Mouse (Mus musculus) embryonic facial prominence, embryonic 15.5 days (tissue): ENCODE data around the gene Cadps. TPM values are rescaled to one million over a fixed set of nuclear protein-coding genes. Genes with fewer than 3 reads are reported as not detected.

ENCODE experiments used
- ATAC-seq: fragments of 200-750 bp; cut with Nextera tagmentation; 2 replicates; pipeline ENCODE4 v1.8.0; 2017; ENCODE audit warnings: low read depth, moderate TSS enrichment; ENCODE audit not compliant: insufficient number of reproducible peaks, low FRiP score, low TSS enrichment
- H3K27ac ChIP-seq: fragments of 300-500 bp; sonication (generic); replicated peaks from 2 replicates; pipeline ENCODE4 v1.5.1; 2015; ENCODE audit warnings: mild to moderate bottlenecking, inconsistent platforms
- H3K27me3 ChIP-seq: fragments of 300-500 bp; sonication (generic); 2 replicates; pipeline ENCODE4 v1.6.1; 2015; ENCODE audit warnings: inconsistent platforms
- H3K36me3 ChIP-seq: fragments of 300-500 bp; sonication (generic); 2 replicates; pipeline ENCODE4 v1.6.1; 2015; ENCODE audit warnings: mild to moderate bottlenecking, inconsistent platforms
- H3K4me1 ChIP-seq: fragments of 300-500 bp; sonication (generic); 2 replicates; pipeline ENCODE4 v1.6.1; 2015; ENCODE audit warnings: inconsistent platforms
- H3K4me2 ChIP-seq: fragments of 300-500 bp; sonication (generic); replicated peaks from 2 replicates; pipeline ENCODE4 v1.6.1; 2015; ENCODE audit warnings: mild to moderate bottlenecking, inconsistent platforms
- H3K4me3 ChIP-seq: fragments of 300-500 bp; sonication (generic); replicated peaks from 2 replicates; pipeline ENCODE4 v1.5.1; 2015; ENCODE audit warnings: mild to moderate bottlenecking, inconsistent platforms
- H3K9ac ChIP-seq: fragments of 300-500 bp; sonication (generic); 2 replicates; pipeline ENCODE4 v1.6.1; 2015; ENCODE audit warnings: inconsistent platforms
- H3K9me3 ChIP-seq: fragments of 300-500 bp; sonication (generic); replicated peaks from 2 replicates; pipeline ENCODE4 v1.6.1; 2016; ENCODE audit warnings: inconsistent platforms
- WGBS: fragments of 180-500 bp; shearing (Covaris S2); methylation state at CpG from one replicate; pipeline ENCODE4 v1.1.7; 2015; 5-methylcytosine and 5-hydroxymethylcytosine counted together
- polyA plus RNA-seq: library from polyadenylated mRNA; unstranded; fragments of >200 nt; fragmentation: Nextera tagmentation; extraction: Ambion mirVana; gene quantifications from 2 replicates; pipeline ENCODE4 v1.2.1, GENCODE M21; 2015

Cadps gene
- polyA plus RNA-seq, 1 experiment from 2014 or later = 1.4 TPM

DNA sequence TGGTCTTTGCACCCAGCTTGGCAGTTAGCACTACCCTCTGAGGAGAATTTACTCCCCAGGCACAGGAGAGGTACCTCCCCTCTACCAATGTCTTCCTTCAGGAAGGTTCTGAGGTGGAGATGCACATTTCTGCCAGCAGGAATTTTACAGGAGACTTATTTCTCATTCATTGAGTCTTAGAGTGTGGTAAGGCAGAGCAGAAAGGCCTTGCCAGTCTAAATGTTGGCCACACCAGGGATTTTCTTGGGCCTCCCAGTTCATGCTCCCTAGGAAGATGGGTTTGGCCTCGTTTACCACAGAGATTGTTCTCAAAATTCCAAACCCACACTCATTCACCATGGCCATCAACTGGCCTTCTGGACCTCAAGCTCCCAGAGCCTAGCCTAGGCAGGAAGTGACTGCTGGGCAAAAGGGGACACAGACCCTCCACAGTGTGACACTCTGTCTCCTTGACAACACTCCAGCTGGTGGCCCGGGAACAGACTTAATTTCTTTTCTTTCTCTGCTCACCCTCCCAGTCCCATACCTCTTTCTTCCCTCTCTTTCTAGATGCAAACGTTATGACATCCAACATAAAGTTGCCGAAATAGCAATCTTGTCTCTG is 434.6 kb downstream of the Cadps start:
- ATAC-seq = no peak
- peaks cover 8% of the 10 kb centered on the region; the same call in 1 of the 2 replicates for H3K27me3 ChIP-seq
- no peak overlapping the region for H3K27ac ChIP-seq
- 28% methylated on average over 4 of the region's 4 CpGs for WGBS
- H3K4me1 ChIP-seq = peaks cover 10% of the 10 kb centered on the region; the same call in 1 of the 2 replicates
- H3K36me3 ChIP-seq = no peaks in the 10 kb centered on the region
- no peak overlapping the region for H3K9ac ChIP-seq
- H3K9me3 ChIP-seq = no peaks in the 10 kb centered on the region
- no peak overlapping the region for H3K4me2 ChIP-seq
- H3K4me3 ChIP-seq = no peak overlapping the region

DNA sequence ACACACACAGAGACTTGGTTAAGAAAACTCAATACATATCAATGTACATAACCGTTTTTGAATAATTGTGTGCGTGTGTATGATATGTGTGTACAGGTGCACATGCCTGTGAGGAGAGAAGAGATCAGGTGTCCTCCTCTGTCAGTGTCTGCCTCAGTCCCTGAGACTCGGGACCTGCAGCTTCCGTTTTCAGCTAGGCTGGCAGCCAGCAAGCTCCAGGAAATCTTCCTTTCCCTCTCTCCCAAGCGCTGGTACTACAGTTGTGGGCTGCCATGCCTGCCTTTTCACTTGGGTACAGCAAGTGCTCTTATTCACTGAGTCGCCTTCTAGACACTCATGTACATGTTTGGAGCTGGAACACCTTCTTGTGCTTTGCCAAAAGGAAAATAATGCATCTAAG is 435.7 kb downstream of the Cadps start:
- H3K9ac ChIP-seq = no peak overlapping the region
- H3K36me3 ChIP-seq = no peaks in the 10 kb centered on the region
- no peak overlapping the region for H3K4me2 ChIP-seq
- no peak overlapping the region for H3K4me3 ChIP-seq
- ATAC-seq = no peak
- peaks cover 8% of the 10 kb centered on the region; the same call in 1 of the 2 replicates for H3K27me3 ChIP-seq
- H3K4me1 ChIP-seq = no peaks in the 10 kb centered on the region
- H3K27ac ChIP-seq = no peak overlapping the region
- H3K9me3 ChIP-seq = no peaks in the 10 kb centered on the region
- WGBS = 54% methylated on average over 6 of the region's 6 CpGs

DNA sequence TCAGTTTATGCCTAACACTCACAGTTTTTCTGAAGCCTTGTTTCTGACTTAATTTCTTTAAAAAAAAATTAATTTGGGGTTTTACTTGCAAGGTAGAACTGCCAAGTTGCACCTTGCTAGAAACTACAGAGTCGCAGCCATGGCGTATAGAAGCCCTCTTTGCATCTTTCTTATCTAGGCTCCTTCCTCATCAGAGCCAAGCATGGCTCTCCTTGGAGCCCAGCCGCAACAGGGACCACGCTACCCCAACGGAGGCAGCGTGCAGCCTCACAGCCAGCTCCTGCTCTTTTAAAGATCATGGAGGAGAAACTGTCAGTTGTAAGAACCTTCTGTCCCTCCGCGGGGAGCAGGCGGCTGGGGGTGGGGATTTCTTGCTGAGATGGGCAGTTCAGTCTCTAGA is 445.0 kb downstream of the Cadps start:
- Histone ChIP-seq H3K36me3 (no peaks in the 10 kb centered on the region), H3K9me3 (no peaks in the 10 kb centered on the region), H3K9ac (no peak overlapping the region), H3K4me3 (no peak overlapping the region), H3K27me3 (peaks cover 13% of the 10 kb centered on the region), H3K4me2 (no peak overlapping the region), H3K4me1 (no peaks in the 10 kb centered on the region), H3K27ac (no peak overlapping the region)
- 19% methylated on average over 9 of the region's 9 CpGs for WGBS
- no peak for ATAC-seq

DNA sequence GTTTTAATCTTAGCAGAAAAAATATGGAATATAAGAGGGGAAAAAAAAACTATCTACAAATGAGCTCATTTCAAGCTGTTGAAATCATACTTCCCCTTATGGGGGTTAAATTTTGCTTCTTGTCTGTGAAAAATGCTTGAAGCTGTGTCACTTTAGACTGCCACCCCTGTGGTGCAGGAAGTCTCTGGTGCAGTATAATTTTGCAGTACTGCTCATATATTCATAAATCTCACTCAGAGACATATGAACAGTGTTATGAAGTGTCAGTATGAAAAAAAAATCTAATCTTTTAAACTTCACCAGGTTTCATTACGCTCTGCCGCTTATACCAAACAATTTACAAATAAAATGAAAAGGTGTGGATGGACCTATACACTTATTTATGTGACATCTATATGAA is 445.6 kb downstream of the Cadps start:
- WGBS = 90% methylated on average over 2 of the region's 2 CpGs
- Histone ChIP-seq H3K36me3 (no peaks in the 10 kb centered on the region), H3K4me1 (no peaks in the 10 kb centered on the region), H3K4me3 (no peak overlapping the region), H3K9me3 (no peaks in the 10 kb centered on the region), H3K9ac (no peak overlapping the region), H3K27ac (no peak overlapping the region), H3K4me2 (no peak overlapping the region), H3K27me3 (peaks cover 13% of the 10 kb centered on the region)
- ATAC-seq = no peak

DNA sequence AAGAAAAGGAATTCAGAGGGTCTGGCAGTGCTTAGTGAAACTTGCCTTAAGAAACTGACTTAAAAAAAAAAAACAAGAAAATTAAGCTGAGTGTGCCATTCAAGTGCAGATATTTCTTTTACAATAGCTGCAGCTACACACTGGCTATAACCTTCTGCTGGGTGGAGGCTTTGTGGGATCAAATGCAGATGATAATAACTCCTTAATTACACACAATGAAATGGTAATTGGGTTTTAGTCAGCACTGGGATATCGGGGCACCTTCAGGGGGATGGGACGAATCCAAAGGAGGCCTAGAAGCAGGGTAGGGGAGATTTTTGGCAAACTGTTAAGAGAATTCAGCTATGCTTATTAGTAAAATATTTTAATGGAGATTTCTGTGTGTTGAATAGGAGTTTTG is 447.4 kb downstream of the Cadps start:
- Histone ChIP-seq H3K36me3 (no peaks in the 10 kb centered on the region), H3K4me1 (no peaks in the 10 kb centered on the region), H3K27me3 (peaks cover 13% of the 10 kb centered on the region), H3K9me3 (no peaks in the 10 kb centered on the region), H3K4me2 (no peak overlapping the region), H3K4me3 (no peak overlapping the region), H3K27ac (no peak overlapping the region), H3K9ac (no peak overlapping the region)
- 63% methylated on average over 2 of the region's 2 CpGs for WGBS
- no peak for ATAC-seq

DNA sequence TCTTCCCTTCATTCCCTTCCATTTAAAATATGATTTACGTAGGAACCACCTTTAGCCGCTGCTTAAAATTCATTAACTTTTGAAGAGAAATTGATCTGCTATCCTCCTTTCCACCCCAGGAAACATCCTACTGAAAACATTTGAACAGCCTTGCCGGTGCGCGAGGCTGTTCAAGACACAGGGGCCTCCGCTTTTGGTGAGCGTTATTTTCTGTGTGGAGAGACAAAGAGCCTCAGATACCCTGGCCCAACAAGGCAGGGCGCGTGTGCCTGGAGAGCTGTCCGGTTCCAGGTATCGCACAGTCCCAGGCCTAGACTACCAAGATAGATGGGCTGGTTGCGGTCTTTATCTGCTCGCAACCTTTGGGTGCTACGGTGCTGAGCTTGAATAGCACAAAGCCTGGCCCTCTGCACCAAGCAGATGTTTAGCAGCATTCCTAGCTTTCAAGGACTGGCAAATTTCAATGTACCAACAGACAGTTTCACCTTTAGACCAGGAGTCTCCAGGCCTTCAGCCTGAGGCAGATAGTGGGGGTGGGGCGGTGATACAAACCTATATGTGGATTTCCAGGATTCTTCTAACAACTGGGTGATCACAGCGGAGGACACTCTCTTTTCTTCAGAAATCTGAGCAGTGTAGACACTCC is 472.5 kb downstream of the Cadps start:
- peaks cover 14% of the 10 kb centered on the region for H3K4me1 ChIP-seq
- H3K9me3 ChIP-seq = no peaks in the 10 kb centered on the region
- no peaks in the 10 kb centered on the region for H3K36me3 ChIP-seq
- no peak overlapping the region for H3K4me3 ChIP-seq
- H3K27ac ChIP-seq = no peak overlapping the region
- H3K4me2 ChIP-seq = no peak overlapping the region
- ATAC-seq = no peak
- H3K9ac ChIP-seq = no peak overlapping the region
- WGBS = 7% methylated on average over 16 of the region's 16 CpGs
- peaks cover 92% of the 10 kb centered on the region for H3K27me3 ChIP-seq

DNA sequence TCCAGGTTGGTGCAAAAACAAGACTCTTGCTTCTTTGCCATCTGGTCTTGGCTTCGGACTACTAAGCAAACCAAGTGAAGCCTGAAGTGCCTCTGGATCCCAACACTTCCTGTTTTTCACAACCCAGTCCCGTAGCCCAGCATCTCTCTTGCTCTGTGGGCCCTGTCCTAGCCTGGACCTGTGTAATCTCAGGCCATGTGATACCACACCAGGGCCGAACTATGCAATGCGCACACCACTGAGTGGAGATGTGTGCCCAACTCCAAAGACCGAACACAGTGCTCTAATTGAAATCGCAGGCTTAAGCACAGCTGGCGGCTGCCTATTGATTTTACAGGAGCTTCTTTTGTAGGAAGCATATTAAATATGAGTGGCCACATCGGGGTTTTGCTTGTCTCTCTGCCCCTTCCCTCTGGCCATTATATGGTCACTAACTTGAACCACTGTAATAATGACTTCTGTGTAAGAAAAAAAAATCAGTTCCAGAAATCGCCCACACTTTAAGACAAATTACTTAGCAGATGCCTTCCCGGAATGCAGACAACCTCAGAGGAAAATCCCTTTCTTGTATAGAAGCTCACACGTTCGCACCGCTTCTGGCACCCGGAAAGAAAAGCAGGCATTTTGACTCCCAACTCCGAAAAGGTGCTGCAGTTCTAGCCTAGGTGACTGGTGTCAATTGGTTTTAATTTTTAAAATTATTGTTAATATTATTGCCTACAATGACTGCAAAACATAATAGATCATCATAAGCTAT is 473.4 kb downstream of the Cadps start:
- 8% methylated on average over 15 of the region's 15 CpGs for WGBS
- peaks cover 96% of the 10 kb centered on the region for H3K27me3 ChIP-seq
- peaks cover 23% of the 10 kb centered on the region for H3K4me1 ChIP-seq

DNA sequence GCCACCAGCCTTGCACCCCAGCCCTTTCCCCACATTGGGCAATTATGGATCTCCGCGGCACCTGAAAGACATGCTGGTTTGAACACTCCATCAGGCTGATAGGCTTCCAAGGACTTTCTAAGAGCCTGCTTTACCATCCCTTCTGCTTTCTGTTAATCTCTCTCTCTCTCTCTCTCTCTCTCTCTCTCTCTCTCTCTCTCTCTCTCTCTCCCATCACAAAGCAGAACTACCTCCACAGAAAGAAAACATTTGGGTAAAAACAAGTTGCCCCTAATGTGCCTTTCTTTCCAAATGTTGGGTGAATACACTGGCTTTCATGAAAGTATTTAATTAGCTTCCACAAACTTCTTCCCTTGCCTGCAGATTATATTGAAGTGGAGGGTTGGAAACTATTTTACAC is 474.8 kb downstream of the Cadps start, which contains the start of gene Fezf2:
Gene Fezf2, minus strand, starts transcription at position 101 of the 400 bp plus-strand sequence.
- Histone ChIP-seq H3K9ac (no peak within 1 kb of the TSS), H3K36me3 (no peaks in the 10 kb centered on the region), H3K4me1 (peaks cover 26% of the 10 kb centered on the region), H3K9me3 (no peaks in the 10 kb centered on the region), H3K27ac (no peak within 1 kb of the TSS), H3K4me3 (no peak within 1 kb of the TSS), H3K4me2 (no peak within 1 kb of the TSS), H3K27me3 (peaks cover 96% of the 10 kb centered on the region)
- no peak for ATAC-seq
- WGBS = 6% methylated on average over 2 of the region's 2 CpGs

More for the DNA sequence above, 473.4 kb downstream of the Cadps start:
- no peak overlapping the region for H3K9ac ChIP-seq
- H3K4me2 ChIP-seq = no peak overlapping the region
- no peak overlapping the region for H3K27ac ChIP-seq
- no peak overlapping the region for H3K4me3 ChIP-seq
- no peaks in the 10 kb centered on the region for H3K9me3 ChIP-seq
- no peak for ATAC-seq
- no peaks in the 10 kb centered on the region for H3K36me3 ChIP-seq

DNA sequence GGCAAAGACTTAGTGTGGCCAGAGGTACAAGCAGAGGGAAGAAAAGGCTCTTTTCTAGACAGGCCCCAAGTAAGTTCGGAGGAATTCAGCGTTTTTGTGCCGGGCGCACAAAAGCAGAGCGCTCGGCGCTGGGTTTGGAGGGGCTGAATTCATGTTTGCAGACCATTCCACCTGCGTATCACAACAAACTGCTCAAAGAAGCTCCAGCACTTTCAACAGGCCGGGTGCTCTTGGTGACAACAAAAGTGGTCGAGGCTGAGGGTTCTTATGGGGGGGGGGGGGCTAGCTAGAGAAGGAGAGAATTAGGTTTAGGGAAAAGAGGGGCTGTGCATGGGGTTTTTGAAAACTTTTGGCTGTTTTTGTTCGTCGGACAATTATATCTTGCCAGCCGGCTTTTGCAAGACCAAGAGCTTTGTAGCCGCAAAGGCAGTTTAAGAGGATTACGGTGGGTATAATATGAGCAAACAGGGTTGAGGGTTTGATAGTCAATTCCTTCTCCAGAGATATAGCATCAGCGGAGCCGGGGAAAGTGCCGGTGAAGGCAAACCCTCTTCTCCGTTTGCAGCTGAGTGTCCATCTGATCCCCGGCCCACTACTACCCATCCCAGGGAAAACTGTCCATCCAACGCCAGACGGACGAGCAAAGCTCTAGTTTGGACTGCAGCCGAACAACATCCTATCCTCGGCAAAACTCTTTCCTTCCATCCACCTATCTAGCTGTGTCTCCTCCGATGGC is 475.8 kb downstream of the Cadps start:
- ATAC-seq = no peak
- H3K9ac ChIP-seq = no peak overlapping the region
- peak overlapping the region; percentile 42 for H3K4me2 ChIP-seq

DNA sequence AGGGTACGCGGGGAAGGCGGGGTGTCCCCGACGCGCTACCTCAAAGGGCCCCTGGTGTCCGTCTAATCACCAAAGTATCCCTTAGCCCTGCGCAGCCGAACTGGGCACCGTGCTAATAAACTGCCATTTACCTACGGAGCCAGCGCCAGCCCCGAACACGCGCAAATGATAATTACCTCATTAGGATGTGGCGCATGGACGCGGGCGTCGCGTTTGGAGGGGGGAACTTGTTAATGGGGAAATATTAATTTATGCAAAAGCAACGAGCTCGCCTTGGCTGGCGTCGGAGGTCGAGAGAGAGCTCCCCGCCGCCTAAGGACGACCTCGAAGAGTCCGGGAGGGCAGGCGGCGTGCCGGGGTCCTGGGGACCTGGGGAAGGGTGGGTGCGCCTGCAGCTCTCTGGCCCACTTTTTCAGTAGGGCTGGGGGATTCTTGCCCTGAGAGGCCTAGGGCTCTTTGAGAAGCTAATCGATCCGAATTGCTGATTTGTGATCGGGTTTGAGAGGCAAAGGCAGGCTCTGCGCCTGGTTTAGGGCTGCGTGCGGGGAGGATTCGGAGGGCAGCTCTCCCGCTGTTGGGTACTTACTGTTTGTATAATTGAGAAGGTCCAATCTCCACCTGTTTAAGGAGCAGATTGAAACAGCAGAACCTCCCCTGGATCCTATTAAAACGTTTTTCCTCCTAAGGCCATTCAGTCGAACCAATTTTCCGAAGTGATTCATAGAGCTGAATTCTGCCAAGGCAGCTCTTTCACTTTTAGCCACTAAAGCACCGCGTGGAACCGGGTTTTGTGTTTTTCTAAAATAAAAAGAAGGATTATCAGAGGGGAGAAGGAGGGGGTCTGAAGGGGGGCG is 476.6 kb downstream of the Cadps start:
- WGBS = 1% methylated on average over 50 of the region's 50 CpGs
- H3K4me2 ChIP-seq = peak overlapping the region; percentile 42
- peaks cover 29% of the 10 kb centered on the region for H3K4me1 ChIP-seq
- H3K27ac ChIP-seq = no peak overlapping the region
- H3K27me3 ChIP-seq = peaks cover 98% of the 10 kb centered on the region
- no peak for ATAC-seq
- no peaks in the 10 kb centered on the region for H3K9me3 ChIP-seq
- no peaks in the 10 kb centered on the region for H3K36me3 ChIP-seq
- peak overlapping the region; percentile 31 for H3K4me3 ChIP-seq
- H3K9ac ChIP-seq = no peak overlapping the region

More for the DNA sequence above, 475.8 kb downstream of the Cadps start:
- Histone ChIP-seq H3K4me3 (peak overlapping the region; percentile 31), H3K4me1 (peaks cover 26% of the 10 kb centered on the region), H3K36me3 (no peaks in the 10 kb centered on the region), H3K27me3 (peaks cover 97% of the 10 kb centered on the region), H3K27ac (no peak overlapping the region), H3K9me3 (no peaks in the 10 kb centered on the region)
- 2% methylated on average over 26 of the region's 26 CpGs for WGBS
